Mouse (Mus musculus): Measurements from ENCODE around the gene Armc2.

- TF ChIP-seq CTCF (conservative IDR thresholded peaks at IDR 0.05; ENCODE audit: low read length) (no peak), NANOG (IDR thresholded peaks at IDR 0.05; ENCODE audit: borderline replicate concordance, low read length) (no peak)
These were observed 4.2 kb downstream of the Armc2 start for GRCm38 (mm10) chr10:42014086-42014485.
